Mouse (Mus musculus): Measurements from ENCODE around the gene Dner.

Gene Dner

GRCm38 (mm10) chr1:84695517-84696411 lies at the start of gene Dner:
Dner (minus strand) TSS chr1:84696221.
- TF ChIP-seq GATA4 (IDR thresholded peaks at IDR 0.05; ENCODE audit: insufficient replicate concordance, low read length), result no peak

- no peak for TF ChIP-seq GATA4 (IDR thresholded peaks at IDR 0.05; ENCODE audit: insufficient replicate concordance, low read length)
These were observed 46.1 kb upstream of the Dner start for GRCm38 (mm10) chr1:84742156-84742555.

GRCm38 (mm10) chr1:84740080-84740479 lies 44.1 kb upstream of the Dner start:
- TF ChIP-seq GATA4 (IDR thresholded peaks at IDR 0.05; ENCODE audit: insufficient replicate concordance, low read length), result no peak

- no peak for TF ChIP-seq GATA4 (IDR thresholded peaks at IDR 0.05; ENCODE audit: insufficient replicate concordance, low read length)
These were observed 41.1 kb upstream of the Dner start for GRCm38 (mm10) chr1:84737097-84737496.

- TF ChIP-seq GATA4 (IDR thresholded peaks at IDR 0.05; ENCODE audit: insufficient replicate concordance, low read length), result no peak
These were observed 37.8 kb upstream of the Dner start for GRCm38 (mm10) chr1:84733799-84734198.

GRCm38 (mm10) chr1:84731763-84732162 lies 35.7 kb upstream of the Dner start:
- TF ChIP-seq GATA4 (IDR thresholded peaks at IDR 0.05; ENCODE audit: insufficient replicate concordance, low read length), result no peak

GRCm38 (mm10) chr1:84722841-84723240 lies 26.8 kb upstream of the Dner start:
- TF ChIP-seq GATA4 (IDR thresholded peaks at IDR 0.05; ENCODE audit: insufficient replicate concordance, low read length), result no peak

- TF ChIP-seq GATA4 (IDR thresholded peaks at IDR 0.05; ENCODE audit: insufficient replicate concordance, low read length), result no peak
These were observed 26.4 kb upstream of the Dner start for GRCm38 (mm10) chr1:84722371-84722770.

GRCm38 (mm10) chr1:84721942-84722341 lies 25.9 kb upstream of the Dner start:
- TF ChIP-seq GATA4 (IDR thresholded peaks at IDR 0.05; ENCODE audit: insufficient replicate concordance, low read length), result no peak

GRCm38 (mm10) chr1:84709810-84710785 lies 14.1 kb upstream of the Dner start:
- TF ChIP-seq GATA4 (IDR thresholded peaks at IDR 0.05; ENCODE audit: insufficient replicate concordance, low read length), result no peak

GRCm38 (mm10) chr1:84709406-84709805 lies 13.4 kb upstream of the Dner start:
- TF ChIP-seq GATA4 (IDR thresholded peaks at IDR 0.05; ENCODE audit: insufficient replicate concordance, low read length), result no peak

- TF ChIP-seq GATA4 (IDR thresholded peaks at IDR 0.05; ENCODE audit: insufficient replicate concordance, low read length), result no peak
These were observed 4.2 kb upstream of the Dner start for GRCm38 (mm10) chr1:84700254-84700653.

GRCm38 (mm10) chr1:84697136-84697535 lies 1.1 kb upstream of the Dner start:
- no peak for TF ChIP-seq GATA4 (IDR thresholded peaks at IDR 0.05; ENCODE audit: insufficient replicate concordance, low read length)

- no peak for TF ChIP-seq GATA4 (IDR thresholded peaks at IDR 0.05; ENCODE audit: insufficient replicate concordance, low read length)
These were observed 1.1 kb downstream of the Dner start for GRCm38 (mm10) chr1:84694688-84695474.

- TF ChIP-seq GATA4 (IDR thresholded peaks at IDR 0.05; ENCODE audit: insufficient replicate concordance, low read length), result no peak
These were observed 18.1 kb downstream of the Dner start for GRCm38 (mm10) chr1:84677910-84678309.
